Mouse (Mus musculus) thymus, postnatal 36 days (tissue): Measurements from ENCODE around the gene Dscam.

Experiments
- DNase-seq, 2 experiments: peaks; one replicate each; pipeline ENCODE4 v3.0.0; 2022; ENCODE audit warnings: mixed read lengths in 2 of 2

Dscam gene

GRCm38 (mm10) chr16:96634097-96634790, 536.3 kb downstream of the Dscam start:
- DNase-seq = no peak

- no peak for DNase-seq
Observed at GRCm38 (mm10) chr16:96630241-96630640, 540.3 kb downstream of the Dscam start.

DNA sequence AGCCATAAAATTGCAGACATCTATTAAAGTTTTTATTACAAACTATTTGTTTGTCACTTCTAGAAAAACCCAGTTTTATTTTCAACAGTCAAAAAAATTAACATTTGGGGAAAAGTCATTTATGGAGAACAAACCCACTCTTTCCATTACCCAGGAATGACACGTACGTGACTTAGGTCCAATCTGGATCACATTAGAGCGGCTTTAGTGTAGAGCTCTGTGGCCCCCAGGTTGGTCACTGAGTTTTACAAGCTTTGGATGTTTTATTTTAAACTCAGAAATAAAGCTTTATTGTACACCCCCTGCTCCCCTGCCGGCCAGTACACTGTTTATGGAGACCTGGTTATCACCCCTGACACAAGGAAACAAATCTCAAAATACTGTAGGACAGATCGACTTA, 540.9 kb downstream of the Dscam start:
- DNase-seq = no peak

DNA sequence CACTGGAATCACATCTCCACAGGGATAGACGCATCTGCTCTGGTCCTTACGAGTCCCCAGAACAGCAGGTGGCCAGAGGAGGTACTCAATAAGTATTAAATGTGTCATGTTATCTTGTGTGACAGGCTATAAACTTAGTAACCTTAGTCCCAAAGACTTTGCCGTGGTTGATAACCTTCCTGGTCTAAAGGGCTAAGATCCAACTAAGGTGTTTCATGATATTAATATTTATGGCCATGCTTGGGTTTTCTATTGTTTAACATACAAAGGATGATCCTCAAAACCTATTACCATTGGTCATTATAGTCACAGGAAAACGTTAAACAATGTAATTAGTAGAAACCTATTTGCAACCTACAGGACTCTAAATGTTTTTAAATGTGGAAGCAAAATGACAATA, 545.1 kb downstream of the Dscam start:
- DNase-seq = no peak

DNA sequence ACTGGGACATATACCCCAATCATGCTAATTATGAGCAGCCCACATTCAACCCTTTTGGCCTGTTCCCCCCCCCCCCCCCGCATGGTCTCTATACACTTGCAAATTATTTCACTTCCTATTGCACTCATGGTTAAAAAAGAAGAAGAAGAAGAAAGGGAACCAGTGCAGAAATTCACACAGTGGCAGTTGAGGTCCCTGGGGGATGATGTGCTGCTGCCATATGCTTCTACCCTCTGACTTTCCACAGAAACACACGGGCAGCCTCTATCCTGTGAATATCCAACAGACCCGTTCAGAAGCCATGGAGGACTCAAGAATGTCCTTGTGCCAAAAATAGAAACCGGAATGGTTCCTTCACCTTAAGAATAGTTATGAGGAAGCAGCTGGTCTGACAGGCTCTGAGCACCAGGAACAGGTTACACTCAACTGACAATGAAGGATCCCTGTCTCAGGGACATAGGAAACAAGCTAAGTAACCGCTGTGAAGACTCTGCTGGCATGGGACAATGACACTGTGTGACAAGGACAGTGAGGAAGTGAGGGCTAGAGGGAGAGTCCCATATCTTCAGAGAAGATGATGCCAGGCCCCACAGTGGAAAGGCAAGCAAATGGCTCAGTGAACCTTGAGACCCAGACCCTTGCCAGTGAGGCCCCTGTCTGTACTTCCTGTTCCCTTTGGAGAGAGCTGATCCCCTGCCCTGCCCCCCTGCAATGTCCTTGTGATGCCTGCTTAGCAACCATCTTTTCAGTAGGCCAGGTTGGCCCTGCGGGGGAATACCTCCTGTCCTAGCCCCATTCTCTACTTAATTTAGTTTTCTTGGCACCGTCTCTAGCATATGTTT, 545.8 kb downstream of the Dscam start:
- DNase-seq = no peak

DNA sequence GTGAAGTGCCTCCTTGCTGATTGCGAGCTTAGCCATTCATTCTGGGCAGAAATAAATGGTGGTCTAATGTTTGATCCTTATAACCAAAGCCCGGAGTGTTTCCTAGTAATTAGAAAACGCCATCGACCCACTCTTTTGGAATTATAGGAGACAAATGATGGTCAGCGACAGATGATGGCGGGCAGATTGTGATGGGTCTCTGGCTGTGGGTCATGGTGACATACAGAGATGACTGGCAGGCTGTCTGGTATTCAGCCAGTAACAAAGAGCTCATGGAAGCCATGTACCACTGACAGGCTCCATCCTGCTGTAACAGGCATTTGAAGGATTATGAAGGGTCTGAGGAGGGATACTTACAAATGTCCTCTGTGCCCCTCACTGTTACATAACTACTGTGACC, 549.7 kb downstream of the Dscam start:
- no peak for DNase-seq

- no peak for DNase-seq
Observed at GRCm38 (mm10) chr16:96620402-96620801, 550.1 kb downstream of the Dscam start.

- DNase-seq = no peak
Observed at GRCm38 (mm10) chr16:96617772-96618171, 552.8 kb downstream of the Dscam start.

DNA sequence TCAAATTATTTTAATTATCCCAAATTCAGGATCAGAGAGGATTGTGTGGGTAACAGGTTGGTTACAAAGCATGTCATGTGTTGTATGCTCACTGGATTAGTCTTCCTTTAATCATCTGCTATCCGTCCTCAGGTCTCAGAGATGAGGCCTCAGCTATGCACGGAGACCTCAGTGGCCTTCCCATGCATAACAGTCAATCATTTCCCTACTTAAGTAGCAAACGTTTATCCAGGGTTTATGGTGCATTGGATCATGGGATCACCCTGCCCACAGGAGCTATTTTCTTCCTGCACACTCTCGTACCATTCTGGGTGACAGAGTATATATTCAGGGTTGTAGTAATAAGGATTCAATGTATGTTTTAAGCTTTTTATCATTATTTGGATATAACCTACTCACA, 557.3 kb downstream of the Dscam start:
- no peak for DNase-seq

- peak; percentile 9 to 16 for DNase-seq
Observed at GRCm38 (mm10) chr16:96610806-96611205, 559.7 kb downstream of the Dscam start.

GRCm38 (mm10) chr16:96602206-96602605, 568.3 kb downstream of the Dscam start:
- DNase-seq = no peak

DNA sequence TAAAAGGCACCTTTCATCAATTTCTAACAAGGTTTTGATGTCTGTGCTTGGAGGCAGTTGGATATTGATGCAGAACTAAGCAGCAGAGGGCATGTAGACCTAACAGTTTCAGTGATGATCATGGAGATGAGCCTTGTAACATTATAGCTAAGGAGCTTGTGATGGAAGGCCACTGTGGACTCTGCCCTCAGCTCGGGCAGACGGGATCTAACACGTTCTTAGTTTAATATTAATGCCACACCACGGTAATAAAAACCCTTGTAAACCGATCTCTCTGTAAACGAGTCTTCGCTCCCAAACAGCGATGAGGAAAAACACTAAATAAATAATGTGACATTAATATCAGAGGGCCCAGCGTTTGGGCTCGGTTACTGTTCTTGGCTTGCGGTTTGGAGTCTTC, 569.8 kb downstream of the Dscam start:
- no peak for DNase-seq

- DNase-seq = no peak
Observed at GRCm38 (mm10) chr16:96599401-96600060, 571.0 kb downstream of the Dscam start.

GRCm38 (mm10) chr16:96575841-96576240, 594.7 kb downstream of the Dscam start:
- DNase-seq = no peak

DNA sequence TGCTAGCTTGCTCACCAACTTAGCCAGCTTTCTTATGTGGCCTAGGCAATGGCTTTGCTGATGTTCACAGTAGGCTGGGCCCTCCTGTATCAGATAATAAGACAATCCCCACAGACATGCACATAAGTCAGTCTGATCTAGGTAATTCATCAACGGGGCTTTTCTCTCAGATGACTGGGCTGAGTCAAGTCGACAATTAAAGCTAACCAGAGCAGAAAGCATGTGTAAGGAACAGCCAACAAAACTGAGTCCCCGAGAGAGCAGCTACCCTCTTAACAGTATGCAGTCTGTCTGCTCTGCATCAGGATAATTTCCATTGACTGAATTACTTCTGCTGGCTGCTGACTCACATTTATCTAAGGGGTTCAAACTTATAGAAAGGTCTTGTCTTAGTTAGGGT, 603.1 kb downstream of the Dscam start:
- DNase-seq = no peak

DNA sequence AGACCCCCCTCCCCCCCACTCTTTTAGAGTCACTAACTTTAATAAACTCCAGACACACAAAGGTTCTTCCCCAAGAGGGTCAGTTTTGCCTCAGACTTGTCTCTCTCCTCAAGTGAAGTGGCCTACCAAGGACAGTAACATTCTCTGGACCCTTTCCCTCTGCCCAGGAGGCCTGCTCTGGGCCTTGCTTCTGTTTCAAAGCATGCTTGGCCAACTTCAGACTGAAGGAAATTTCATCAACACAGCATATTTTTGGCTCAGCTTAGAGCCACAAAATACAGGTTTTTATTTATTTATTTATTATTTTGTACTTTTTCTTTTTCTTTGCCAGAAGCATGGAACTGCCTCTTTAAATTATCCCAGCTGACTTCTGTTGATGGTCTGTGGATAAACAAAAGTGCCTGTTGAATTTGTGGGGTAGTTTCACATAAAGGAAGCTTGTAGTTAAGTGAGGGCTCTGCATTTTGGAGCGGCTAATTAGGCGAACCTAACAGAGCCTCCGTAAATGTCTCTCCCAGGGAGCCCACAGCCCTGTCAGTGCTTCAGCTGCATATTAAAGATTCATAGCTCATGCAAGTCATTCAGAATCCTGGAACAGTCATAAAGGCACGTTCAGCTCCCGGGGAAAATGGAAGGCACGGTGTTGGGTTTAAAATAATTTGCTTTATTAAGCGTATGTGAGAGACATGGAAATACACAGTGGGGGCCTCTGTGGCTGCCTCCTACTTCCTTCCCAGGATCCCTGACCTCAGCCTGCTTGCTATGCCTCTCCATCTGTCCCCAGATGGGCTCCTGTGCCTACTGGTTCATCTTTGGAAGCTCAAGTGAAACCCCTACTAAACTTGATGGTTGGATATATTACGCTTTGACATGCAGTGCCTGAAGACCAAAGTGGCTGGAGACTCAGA, 606.9 kb downstream of the Dscam start:
- no peak for DNase-seq

- no peak for DNase-seq
Observed at GRCm38 (mm10) chr16:96559796-96560195, 610.8 kb downstream of the Dscam start.

GRCm38 (mm10) chr16:96558341-96558740, 612.2 kb downstream of the Dscam start:
- no peak for DNase-seq

DNA sequence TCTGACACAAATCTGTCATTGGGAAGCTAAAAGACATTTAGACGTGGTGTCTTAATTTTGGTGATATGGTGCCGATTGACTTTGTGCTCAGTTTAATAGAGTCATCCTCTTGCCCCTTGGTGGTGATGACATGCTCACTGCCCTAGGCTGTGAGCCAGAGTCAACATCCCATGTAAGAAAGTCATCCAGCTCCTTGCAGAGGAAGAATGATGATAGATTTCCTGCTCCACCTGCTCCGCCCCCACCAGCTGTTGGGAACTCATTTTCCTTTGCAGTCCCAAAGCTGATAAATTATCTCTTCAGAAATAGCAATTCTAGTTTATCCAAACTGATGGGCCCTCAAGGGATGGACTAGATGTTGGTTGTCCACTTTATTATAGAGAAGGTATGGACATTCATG, 613.9 kb downstream of the Dscam start:
- no peak for DNase-seq

DNA sequence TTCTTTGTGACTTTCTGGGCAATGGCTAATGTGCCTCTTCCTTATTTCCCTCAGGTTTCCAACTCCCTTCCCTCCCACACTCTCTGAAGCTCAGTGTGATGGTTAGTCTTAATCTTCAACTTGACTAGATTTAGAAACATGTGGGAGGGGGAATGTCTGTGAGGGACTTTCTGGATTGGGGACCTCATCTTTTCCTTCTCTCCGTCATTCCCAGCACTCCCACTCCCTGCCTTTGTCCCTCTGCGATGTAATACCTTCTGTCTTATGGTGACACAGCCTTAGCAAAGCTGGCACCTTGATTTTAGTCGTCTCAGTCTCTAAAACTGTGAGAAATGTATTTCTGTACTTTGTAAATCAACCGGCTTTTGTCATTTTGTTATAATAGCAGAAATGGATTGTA, 615.1 kb downstream of the Dscam start:
- no peak for DNase-seq

GRCm38 (mm10) chr16:96552680-96553079, 617.9 kb downstream of the Dscam start:
- no peak for DNase-seq

DNA sequence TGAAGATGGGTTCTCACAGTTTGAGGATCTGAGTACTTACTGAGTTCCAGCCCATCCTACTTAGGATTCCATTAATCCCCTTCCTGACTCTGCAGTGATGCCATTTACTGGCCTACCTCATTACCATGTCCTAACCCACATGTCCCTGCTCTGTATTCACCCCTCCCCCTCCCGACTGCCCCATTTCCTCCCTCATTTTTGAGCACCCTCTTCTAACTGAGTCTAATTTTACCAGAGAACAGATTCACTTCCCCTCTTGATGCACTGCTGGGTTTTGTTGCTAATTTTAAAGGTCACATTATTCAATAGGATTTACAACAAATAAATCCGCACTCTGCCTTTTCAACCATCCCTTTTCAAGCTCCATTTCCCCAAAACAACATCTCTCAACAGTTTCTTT, 629.5 kb downstream of the Dscam start:
- DNase-seq = no peak
